Mouse (Mus musculus) erythroblast, embryonic 14.5 days (primary cell): ENCODE results near the gene Prss50. TPM values are rescaled to one million over a fixed set of nuclear protein-coding genes. Genes with fewer than 3 reads are reported as not detected.
A peak's percentile ranks its signal among the peaks of the same experiment; 100 is the strongest.
"Not testable (repeated sequence)": the region's sequence is repeated elsewhere in the genome, so short reads cannot be mapped to it uniquely, and the experiment has no call there.

Experiments used
- H3K27me3 ChIP-seq: 2 replicates; pipeline ENCODE4 v1.6.1; 2012; ENCODE audit warnings: inconsistent platforms; ENCODE audit not compliant: control insufficient read depth
- H3K36me3 ChIP-seq: 2 replicates; pipeline ENCODE4 v1.6.1; 2012; ENCODE audit warnings: mild to moderate bottlenecking, inconsistent platforms; ENCODE audit not compliant: control insufficient read depth
- H3K4me1 ChIP-seq: 2 replicates; pipeline ENCODE4 v1.6.1; 2012; ENCODE audit warnings: inconsistent platforms; ENCODE audit not compliant: control insufficient read depth
- H3K4me3 ChIP-seq: replicated peaks from 2 replicates; pipeline ENCODE3; 2012; ENCODE audit warnings: moderate library complexity, mild to moderate bottlenecking, inconsistent platforms
- H3K9me3 ChIP-seq: 2 replicates; pipeline ENCODE4 v1.6.1; 2012; ENCODE audit warnings: low read length, inconsistent platforms, mixed read lengths; ENCODE audit not compliant: control insufficient read depth
- GATA1 ChIP-seq: IDR thresholded peaks from 2 replicates; pipeline ENCODE4 v1.6.1; 2012; ENCODE audit warnings: low read length, inconsistent platforms, mixed read lengths
- TAL1 ChIP-seq: IDR thresholded peaks from 3 replicates; pipeline ENCODE4 v1.6.1; 2012; ENCODE audit warnings: low read length, inconsistent platforms, mixed read lengths
- polyA plus RNA-seq: library from polyadenylated mRNA; stranded (reverse); fragments of >175 nt; gene quantifications from 2 replicates; pipeline ENCODE4 v1.2.3, GENCODE M21; 2012

Gene Prss50
- polyA plus RNA-seq: 0.87 and 3.1 TPM in 2 replicates

GRCm38 (mm10) chr9:110857781-110858472, at the start of gene Prss50:
Gene Prss50, plus strand, starts transcription at chr9:110857967.
- Histone ChIP-seq H3K27me3 (peaks cover 13% of the 10 kb centered on the region), H3K4me3 (peak within 1 kb of the TSS; percentile 55), H3K9me3 (no peaks in the 10 kb centered on the region), H3K36me3 (no peaks in the 10 kb centered on the region), H3K4me1 (peaks cover 23% of the 10 kb centered on the region)
- TF ChIP-seq TAL1 (no peak), GATA1 (no peak)

- peaks cover 3% of the 10 kb centered on the region for H3K4me1 ChIP-seq
- no peak overlapping the region for H3K4me3 ChIP-seq
- no peak for TF ChIP-seq TAL1
- no peak for TF ChIP-seq GATA1
- H3K9me3 ChIP-seq: no peaks in the 10 kb centered on the region
- peaks cover 5% of the 10 kb centered on the region for H3K27me3 ChIP-seq
- no peaks in the 10 kb centered on the region for H3K36me3 ChIP-seq
Measured at GRCm38 (mm10) chr9:110810051-110810450, 47.7 kb upstream of the Prss50 start.

- no peak for TF ChIP-seq GATA1
- TF ChIP-seq TAL1: no peak
- H3K27me3 ChIP-seq: peaks cover 5% of the 10 kb centered on the region
- H3K4me1 ChIP-seq: peaks cover 3% of the 10 kb centered on the region
- no peaks in the 10 kb centered on the region for H3K36me3 ChIP-seq
- H3K4me3 ChIP-seq: no peak within 1 kb of the TSS
- H3K9me3 ChIP-seq: no peaks in the 10 kb centered on the region
Measured at GRCm38 (mm10) chr9:110813789-110814188, 44.0 kb upstream of the Prss50 start, which contains the start of gene Prss44. Gene Prss44, plus strand, starts transcription at chr9:110813994.

DNA sequence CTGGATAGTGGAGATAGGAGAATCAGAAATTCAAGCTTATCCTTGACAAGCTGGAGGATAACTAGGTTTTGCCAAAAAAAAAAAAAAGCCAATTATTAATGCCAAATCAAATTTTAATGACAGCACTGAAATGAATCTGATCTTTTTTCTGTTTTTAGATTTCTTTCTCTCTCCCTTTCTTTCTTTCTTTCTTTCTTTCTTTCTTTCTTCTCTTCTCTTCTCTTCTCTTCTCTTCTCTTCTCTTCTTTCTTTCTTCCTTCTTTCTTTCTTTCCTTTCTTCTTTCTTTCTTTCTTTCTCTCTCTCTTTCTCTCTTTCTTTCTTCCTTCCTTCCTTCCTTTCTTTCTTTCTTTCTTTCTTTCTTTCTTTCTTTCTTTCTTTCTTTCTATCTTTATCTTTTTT, 37.2 kb upstream of the Prss50 start:
- not testable (repeated sequence) for H3K4me1 ChIP-seq, H3K4me3 ChIP-seq, H3K27me3 ChIP-seq, H3K36me3 ChIP-seq, H3K9me3 ChIP-seq

DNA sequence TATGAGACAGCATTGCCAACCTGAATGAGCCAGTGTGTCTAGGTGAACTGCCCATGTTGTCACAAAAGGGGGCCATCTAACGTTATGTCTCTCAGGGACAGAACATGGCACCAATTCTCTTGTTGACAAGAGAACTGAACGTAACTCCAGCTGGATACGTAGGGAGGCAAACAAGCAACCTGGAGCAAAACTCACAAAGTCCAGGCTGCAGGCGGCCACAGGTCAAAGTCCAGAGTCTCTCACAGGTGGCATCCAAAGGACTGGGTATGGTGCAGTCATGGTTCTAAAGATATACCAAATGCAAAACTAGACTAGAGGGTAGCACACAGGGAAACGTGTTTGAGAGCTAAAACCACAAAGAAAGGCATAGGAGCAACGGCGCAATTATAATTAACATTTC, 36.3 kb upstream of the Prss50 start:
- Histone ChIP-seq H3K36me3 (no peaks in the 10 kb centered on the region), H3K4me1 (no peaks in the 10 kb centered on the region), H3K4me3 (no peak overlapping the region), H3K27me3 (no peaks in the 10 kb centered on the region; the same call in 1 of the 2 replicates), H3K9me3 (no peaks in the 10 kb centered on the region)
- no peak for TF ChIP-seq GATA1
- TF ChIP-seq TAL1: no peak

DNA sequence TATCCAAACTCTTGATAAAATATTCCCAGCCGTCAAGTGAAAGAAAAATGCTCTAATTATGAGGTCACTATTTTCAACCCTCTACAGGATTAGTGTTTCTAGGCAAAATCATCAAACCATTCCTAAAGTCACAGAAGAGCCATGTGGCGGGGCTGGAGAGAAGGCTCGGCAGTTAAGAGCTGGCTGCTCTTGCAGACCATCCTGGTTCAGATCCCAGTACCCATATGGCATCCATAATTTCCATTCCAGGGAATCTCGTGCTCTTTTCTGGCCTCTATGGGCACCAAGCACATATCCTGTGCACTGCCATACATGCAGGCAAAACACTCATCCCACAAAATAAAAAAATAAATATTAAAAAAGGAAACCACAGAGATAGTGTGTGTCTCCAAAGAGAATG, 32.3 kb upstream of the Prss50 start:
- H3K4me1 ChIP-seq: no peaks in the 10 kb centered on the region
- 0 out of 2 replicates have a peak, but pooled peaks cover 2% of the 10 kb centered on the region for H3K27me3 ChIP-seq
- H3K36me3 ChIP-seq: no peaks in the 10 kb centered on the region
- no peaks in the 10 kb centered on the region for H3K9me3 ChIP-seq
- no peak overlapping the region for H3K4me3 ChIP-seq
- TF ChIP-seq TAL1 (no peak), GATA1 (no peak)

DNA sequence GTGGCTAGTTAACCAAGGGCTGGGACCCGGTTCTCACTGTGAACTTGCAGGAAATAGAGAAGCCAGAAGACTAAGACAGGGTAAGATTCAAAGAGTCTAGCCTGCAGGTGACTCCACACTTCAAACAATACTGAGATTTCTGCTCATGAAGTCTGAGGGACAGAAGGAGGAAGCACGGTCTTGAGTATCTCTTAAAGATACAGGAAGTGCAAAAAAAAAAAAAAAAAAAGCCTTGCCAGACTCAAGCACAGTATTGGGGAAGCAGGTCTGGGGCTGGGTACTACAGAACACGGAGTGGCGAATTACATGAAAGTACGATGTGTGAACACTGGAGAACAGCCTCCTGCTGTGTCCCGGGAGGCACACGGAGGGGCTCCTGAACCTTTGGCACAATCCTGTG, 31.9 kb upstream of the Prss50 start:
- no peak for TF ChIP-seq TAL1
- H3K36me3 ChIP-seq: no peaks in the 10 kb centered on the region
- H3K4me3 ChIP-seq: no peak overlapping the region
- no peaks in the 10 kb centered on the region for H3K9me3 ChIP-seq
- H3K27me3 ChIP-seq: 0 out of 2 replicates have a peak, but pooled peaks cover 2% of the 10 kb centered on the region
- no peaks in the 10 kb centered on the region for H3K4me1 ChIP-seq

DNA sequence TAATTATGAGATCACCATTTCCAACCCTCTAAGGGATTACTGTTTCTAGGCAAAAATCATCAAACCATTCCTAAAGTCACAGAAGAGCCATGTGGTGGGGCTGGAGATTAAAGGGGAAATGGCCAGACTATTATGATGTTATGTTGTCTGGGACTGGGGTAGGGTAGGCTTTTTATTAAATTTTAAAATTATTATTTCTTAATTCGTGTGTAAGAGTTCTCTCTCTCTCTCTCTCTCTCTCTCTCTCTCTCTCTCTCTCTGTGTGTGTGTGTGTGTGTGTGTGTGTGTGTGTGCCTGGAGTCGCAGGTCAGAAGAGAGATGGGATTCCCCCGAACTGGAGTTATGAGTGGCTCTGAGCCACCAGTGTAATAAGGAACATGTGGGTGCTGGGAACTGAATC, 31.4 kb upstream of the Prss50 start, which contains the start of gene Prss43:
Prss43 (plus strand) TSS at position 301 of the 400 bp plus-strand sequence.
- no peaks in the 10 kb centered on the region for H3K4me1 ChIP-seq
- H3K4me3 ChIP-seq: no peak within 1 kb of the TSS
- H3K9me3 ChIP-seq: no peaks in the 10 kb centered on the region
- H3K36me3 ChIP-seq: no peaks in the 10 kb centered on the region
- H3K27me3 ChIP-seq: 0 out of 2 replicates have a peak, but pooled peaks cover 2% of the 10 kb centered on the region
- TF ChIP-seq GATA1: no peak
- TF ChIP-seq TAL1: no peak

GRCm38 (mm10) chr9:110833021-110833420, 24.7 kb upstream of the Prss50 start:
- Histone ChIP-seq H3K36me3 (no peaks in the 10 kb centered on the region), H3K4me3 (no peak overlapping the region), H3K9me3 (no peaks in the 10 kb centered on the region), H3K4me1 (no peaks in the 10 kb centered on the region), H3K27me3 (no peaks in the 10 kb centered on the region)
- TF ChIP-seq TAL1 (no peak), GATA1 (no peak)

GRCm38 (mm10) chr9:110834411-110834810, 23.4 kb upstream of the Prss50 start, which contains the start of gene Prss45:
Gene Prss45, plus strand, starts transcription at chr9:110834588.
- Histone ChIP-seq H3K36me3 (no peaks in the 10 kb centered on the region), H3K9me3 (no peaks in the 10 kb centered on the region), H3K4me1 (no peaks in the 10 kb centered on the region), H3K27me3 (no peaks in the 10 kb centered on the region), H3K4me3 (no peak within 1 kb of the TSS)
- TF ChIP-seq TAL1: no peak
- TF ChIP-seq GATA1: no peak
